Comparison of ENCODE assay signal across 10 mouse cellular contexts in the genomic region with DNA sequence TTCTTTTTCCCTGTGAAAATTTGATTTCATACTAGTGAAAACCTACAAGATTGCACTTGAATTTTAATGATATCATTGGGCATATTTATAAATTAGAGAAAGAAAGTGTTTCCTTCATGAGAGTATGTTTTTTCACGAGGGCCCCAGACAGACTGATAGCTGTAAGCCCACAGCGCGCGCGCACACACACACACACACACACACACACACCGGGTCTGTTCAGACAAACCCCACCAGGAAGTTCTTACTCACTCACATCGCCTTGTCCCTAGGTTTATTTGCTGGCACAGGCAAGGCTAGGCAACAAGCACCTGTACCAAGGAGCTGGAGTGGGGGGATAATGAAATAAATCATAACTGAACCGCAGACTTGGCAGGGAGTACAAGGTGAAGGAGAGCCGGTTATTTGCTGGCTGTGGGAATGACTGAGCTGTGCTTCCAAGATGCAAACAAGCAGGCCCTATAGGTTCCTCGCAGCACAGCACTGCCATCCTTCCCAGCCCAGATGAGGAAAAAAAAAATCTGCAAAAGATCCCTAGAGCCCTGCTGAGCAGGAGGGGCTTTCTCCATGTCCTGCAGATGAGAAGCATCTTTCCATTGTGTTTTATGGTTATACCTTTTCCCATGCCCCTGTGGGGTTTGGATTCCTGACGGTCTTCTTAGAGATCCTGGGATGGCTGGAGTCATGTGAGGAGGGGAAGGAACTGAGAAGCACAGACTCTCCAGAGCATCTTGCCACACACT. TPM values are rescaled to one million over a fixed set of nuclear protein-coding genes. Genes with fewer than 3 reads are reported as not detected.
A peak's percentile ranks its signal among the peaks of the same experiment; 100 is the strongest.
DNase-seq lines count a peak whose midpoint lies in the region; ATAC-seq lines count a peak whose summit lies in the region.
"Had no signal": no experiment of that assay in that cellular context is flagged by ENCODE, and none has a peak within 500 bp of the region (broad histone marks: within the 10 kb centered on the region; RNA-seq: fewer than 3 reads in every experiment).

No protein-coding gene starts in this region.

- no peaks in the 10 kb centered on the region for H3K36me3 ChIP-seq in lung, embryonic 15.5 days
- H3K36me3 ChIP-seq in forebrain, embryonic 14.5 days (ENCODE audit: control insufficient read depth, insufficient read depth, low read length) = peaks cover 14% of the 10 kb centered on the region; the same call in 1 of the 2 replicates
- H3K36me3 ChIP-seq in limb, embryonic 10.5 days = peaks cover 45% of the 10 kb centered on the region
- H3K36me3 ChIP-seq in neural tube, embryonic 15.5 days = peaks cover 3% of the 10 kb centered on the region; the same call in 1 of the 2 replicates

- H3K4me1 ChIP-seq in lung, embryonic 15.5 days = peaks cover 28% of the 10 kb centered on the region
- H3K4me1 ChIP-seq in forebrain, embryonic 14.5 days (ENCODE audit: control insufficient read depth, insufficient read depth, low read length) = peaks cover 18% of the 10 kb centered on the region
- H3K4me1 ChIP-seq in limb, embryonic 10.5 days = peaks cover 64% of the 10 kb centered on the region
- H3K4me1 ChIP-seq in neural tube, embryonic 15.5 days = peaks cover 48% of the 10 kb centered on the region

- ATAC-seq in lung, embryonic 15.5 days (ENCODE audit: borderline replicate concordance, extremely low read depth, low FRiP score, low TSS enrichment) = no peak
- ATAC-seq in forebrain, embryonic 14.5 days = no peak
- ATAC-seq in neural tube, embryonic 15.5 days (ENCODE audit: low FRiP score) = no peak
- no peak for ATAC-seq in monocyte, adult 5-6 weeks (replicated peaks; ENCODE audit: insufficient number of reproducible peaks, low FRiP score, low TSS enrichment, poor library complexity, severe bottlenecking)
- ATAC-seq in activated CD4-positive, CD25-positive, alpha-beta regulatory T cell, adult 4 months = no peak

- no peak for DNase-seq in lung, postnatal 14 days
- peak; percentile 29 for DNase-seq in forebrain, embryonic 14.5 days (ENCODE audit: low spot score)
- DNase-seq in limb, embryonic 10.5 days (ENCODE audit: low spot score) = peak; percentile 51
- no peak for DNase-seq in right cerebral cortex, postnatal 4 days

- H3K4me2 ChIP-seq in lung, embryonic 15.5 days = peak overlapping the region; percentile 96
- H3K4me2 ChIP-seq in forebrain, embryonic 14.5 days (ENCODE audit: low read length) = peak overlapping the region; percentile 73
- H3K4me2 ChIP-seq in neural tube, embryonic 15.5 days = peak overlapping the region; percentile 98

- H3K27me3 ChIP-seq in lung, embryonic 15.5 days = peaks cover 32% of the 10 kb centered on the region
- H3K27me3 ChIP-seq in forebrain, embryonic 14.5 days (replicated peaks; ENCODE audit: control insufficient read depth, insufficient read depth, low read length) = no peaks in the 10 kb centered on the region
- peaks cover 7% of the 10 kb centered on the region for H3K27me3 ChIP-seq in limb, embryonic 10.5 days (ENCODE audit: low read depth, poor library complexity, severe bottlenecking)
- H3K27me3 ChIP-seq in neural tube, embryonic 15.5 days (replicated peaks) = 0 out of 2 replicates have a peak, but pooled peaks cover 3% of the 10 kb centered on the region

- H3K27ac ChIP-seq in lung, embryonic 15.5 days = no peak overlapping the region
- no peak overlapping the region for H3K27ac ChIP-seq in forebrain, embryonic 14.5 days (ENCODE audit: low read depth, low read length)
- peak overlapping the region; percentile 63 for H3K27ac ChIP-seq in limb, embryonic 10.5 days
- 0 out of 2 replicates have a peak overlapping the region, but pooled peaks have one; percentile 13 for H3K27ac ChIP-seq in neural tube, embryonic 15.5 days (replicated peaks)
- H3K27ac ChIP-seq: layer of hippocampus, adult 2 months had no signal

- WGBS in lung, embryonic 15.5 days = 32% methylated on average over 11 of the region's 11 CpGs
- 15% methylated on average over 11 of the region's 11 CpGs for WGBS in forebrain, embryonic 14.5 days
- WGBS in limb, embryonic 10.5 days = 46% methylated on average over 11 of the region's 11 CpGs
- WGBS in neural tube, embryonic 15.5 days = 17% methylated on average over 11 of the region's 11 CpGs

- no peak overlapping the region for H3K9ac ChIP-seq in lung, embryonic 15.5 days
- peak overlapping the region; percentile 37; the same call in 1 of the 2 replicates for H3K9ac ChIP-seq in forebrain, embryonic 14.5 days (ENCODE audit: low read length)
- peak overlapping the region; percentile 26; the same call in 1 of the 2 replicates for H3K9ac ChIP-seq in neural tube, embryonic 15.5 days (replicated peaks)

- H3K4me3 ChIP-seq in lung, embryonic 15.5 days = no peak overlapping the region
- peak overlapping the region; percentile 37; the same call in 1 of the 2 replicates for H3K4me3 ChIP-seq in forebrain, embryonic 14.5 days (ENCODE audit: low read depth, low read length)
- H3K4me3 ChIP-seq in limb, embryonic 10.5 days = peak overlapping the region; percentile 75
- peak overlapping the region; percentile 17 for H3K4me3 ChIP-seq in neural tube, embryonic 15.5 days (replicated peaks)
- H3K4me3 ChIP-seq: layer of hippocampus, adult 2 months; megakaryocyte, embryonic 14.5 days had no signal

- H3K9me3 ChIP-seq in lung, embryonic 15.5 days = no peaks in the 10 kb centered on the region
- H3K9me3 ChIP-seq in forebrain, embryonic 14.5 days (replicated peaks; ENCODE audit: control insufficient read depth, low read length) = no peaks in the 10 kb centered on the region
- no peaks in the 10 kb centered on the region for H3K9me3 ChIP-seq in limb, embryonic 10.5 days (replicated peaks)
- no peaks in the 10 kb centered on the region for H3K9me3 ChIP-seq in neural tube, embryonic 15.5 days (replicated peaks)
- H3K9me3 ChIP-seq: megakaryocyte, embryonic 14.5 days had no signal

RNA-seq across cellular contexts. Expression of gene Sfrp2, which starts 2.3 kb away (rescaled TPM):
- polyA plus RNA-seq in lung, embryonic 15.5 days (2015; fragmentation: Nextera tagmentation; extraction: Ambion mirVana) = 85.4 and 86.6 TPM in 2 replicates
- polyA plus RNA-seq in forebrain, embryonic 14.5 days (2014; fragmentation: Nextera tagmentation; extraction: Ambion mirVana) = 27.2 and 33.6 TPM in 2 replicates
- 63.6 and 92.5 TPM in 2 replicates for polyA plus RNA-seq in limb, embryonic 10.5 days (2016; fragmentation: Nextera tagmentation; extraction: Ambion mirVana)
- polyA plus RNA-seq in neural tube, embryonic 15.5 days (2015; fragmentation: Nextera tagmentation; extraction: Ambion mirVana) = 70.1 and 71.1 TPM in 2 replicates
- total RNA-seq in monocyte, adult 5-6 weeks (2017) = not detected in 3 replicates
- polyA plus RNA-seq in activated CD4-positive, CD25-positive, alpha-beta regulatory T cell, adult 4 months (2017; shearing (Covaris generic)) = 10 to 100 TPM in 1 of 2 experiments, 1 to 10 TPM in 1; 4.7 to 10.3 TPM

Comparison
In these comparisons a context has a peak if more than half of its experiments do, and no peak if none do; other contexts are left out.
1. H3K27ac ChIP-seq: peak in limb, embryonic 10.5 days (single experiment) and neural tube, embryonic 15.5 days (single experiment); none in lung, embryonic 15.5 days (single experiment) and forebrain, embryonic 14.5 days (single experiment).
2. DNase-seq: peak in forebrain, embryonic 14.5 days (single experiment) and limb, embryonic 10.5 days (single experiment); none in lung, postnatal 14 days (single experiment) and right cerebral cortex, postnatal 4 days (single experiment).
3. Peak in every context shown above with its lines, with median percentiles within 50 percentile points of each other: H3K4me2 ChIP-seq.